Mouse (Mus musculus): ENCODE measurements around the gene Gm21477. TPM values are rescaled to one million over a fixed set of nuclear protein-coding genes. Genes with fewer than 3 reads are reported as not detected.
"Not testable (repeated sequence)": the region's sequence is repeated elsewhere in the genome, so short reads cannot be mapped to it uniquely, and the experiment has no call there.

Gm21477 gene
- not detected in 2 replicates for polyA plus RNA-seq (2012; rRNA removed)

- H3K4me3 ChIP-seq (ENCODE audit: control insufficient read depth, low read depth, low read length); H3K4me1 ChIP-seq (ENCODE audit: control insufficient read depth, insufficient read depth, low read length); H3K27ac ChIP-seq (ENCODE audit: control insufficient read depth, insufficient read depth, low read depth, low read length); H3K36me3 ChIP-seq (ENCODE audit: control insufficient read depth, insufficient read depth, low read length); H3K27me3 ChIP-seq (ENCODE audit: control insufficient read depth, insufficient read depth, low read length): not testable (repeated sequence)
Measured at GRCm38 (mm10) chrY:87116521-87116920, at the start of gene Gm21477. Gene Gm21477, plus strand, starts transcription at chrY:87116821.

Data from testis, adult 2 months (tissue).